Mouse (Mus musculus) c-Kit-positive CD71-negative TER-119-negative erythroid progenitor cells, embryonic 14.5 days (primary cell): ENCODE results near the gene Cemip.

Experiments
- DNase-seq: peaks from one replicate; pipeline ENCODE4 v3.0.0-alpha.2; 2013; ENCODE audit warnings: low read depth

Gene Cemip

GRCm38 (mm10) chr7:83966047-83966818 is 120.1 kb downstream of the Cemip start:
- no peak for DNase-seq

GRCm38 (mm10) chr7:83965181-83965580 is 121.1 kb downstream of the Cemip start:
- no peak for DNase-seq

- DNase-seq: no peak
Observed at GRCm38 (mm10) chr7:83952511-83952910, 133.8 kb downstream of the Cemip start.

- DNase-seq: no peak
Observed at GRCm38 (mm10) chr7:83951327-83951726, 135.0 kb downstream of the Cemip start.

- no peak for DNase-seq
Observed at GRCm38 (mm10) chr7:83949662-83950061, 136.6 kb downstream of the Cemip start.

- no peak for DNase-seq
Observed at GRCm38 (mm10) chr7:83948743-83949142, 137.6 kb downstream of the Cemip start.

- DNase-seq: no peak
Observed at GRCm38 (mm10) chr7:83941701-83942101, 144.6 kb downstream of the Cemip start.

GRCm38 (mm10) chr7:83940136-83940535 is 146.2 kb downstream of the Cemip start:
- no peak for DNase-seq

- no peak for DNase-seq
Observed at GRCm38 (mm10) chr7:83939017-83939721, 147.1 kb downstream of the Cemip start.

GRCm38 (mm10) chr7:83921637-83922036 is 164.7 kb downstream of the Cemip start:
- no peak for DNase-seq

- DNase-seq: no peak
Observed at GRCm38 (mm10) chr7:83920241-83920640, 166.1 kb downstream of the Cemip start.

- DNase-seq: peak; percentile 70
Observed at GRCm38 (mm10) chr7:83914566-83914965, 171.7 kb downstream of the Cemip start.

- no peak for DNase-seq
Observed at GRCm38 (mm10) chr7:83913995-83914394, 172.3 kb downstream of the Cemip start.

GRCm38 (mm10) chr7:83913405-83913932 is 172.8 kb downstream of the Cemip start:
- DNase-seq: no peak

GRCm38 (mm10) chr7:83911909-83912308 is 174.4 kb downstream of the Cemip start:
- no peak for DNase-seq

- DNase-seq: no peak
Observed at GRCm38 (mm10) chr7:83904831-83905230, 181.5 kb downstream of the Cemip start.

GRCm38 (mm10) chr7:83902296-83903145 is 183.8 kb downstream of the Cemip start:
- DNase-seq: no peak

GRCm38 (mm10) chr7:83901425-83901824 is 184.9 kb downstream of the Cemip start:
- DNase-seq: no peak

GRCm38 (mm10) chr7:83900519-83900918 is 185.8 kb downstream of the Cemip start:
- DNase-seq: no peak

GRCm38 (mm10) chr7:83898267-83898666 is 188.0 kb downstream of the Cemip start:
- DNase-seq: no peak

- no peak for DNase-seq
Observed at GRCm38 (mm10) chr7:83896077-83896740, 190.1 kb downstream of the Cemip start.

GRCm38 (mm10) chr7:83894348-83894747 is 192.0 kb downstream of the Cemip start:
- no peak for DNase-seq
